Mouse (Mus musculus): ENCODE results near the gene Larp4b.
"Not testable (repeated sequence)": the region's sequence is repeated elsewhere in the genome, so short reads cannot be mapped to it uniquely, and the experiment has no call there.

Larp4b gene

DNA sequence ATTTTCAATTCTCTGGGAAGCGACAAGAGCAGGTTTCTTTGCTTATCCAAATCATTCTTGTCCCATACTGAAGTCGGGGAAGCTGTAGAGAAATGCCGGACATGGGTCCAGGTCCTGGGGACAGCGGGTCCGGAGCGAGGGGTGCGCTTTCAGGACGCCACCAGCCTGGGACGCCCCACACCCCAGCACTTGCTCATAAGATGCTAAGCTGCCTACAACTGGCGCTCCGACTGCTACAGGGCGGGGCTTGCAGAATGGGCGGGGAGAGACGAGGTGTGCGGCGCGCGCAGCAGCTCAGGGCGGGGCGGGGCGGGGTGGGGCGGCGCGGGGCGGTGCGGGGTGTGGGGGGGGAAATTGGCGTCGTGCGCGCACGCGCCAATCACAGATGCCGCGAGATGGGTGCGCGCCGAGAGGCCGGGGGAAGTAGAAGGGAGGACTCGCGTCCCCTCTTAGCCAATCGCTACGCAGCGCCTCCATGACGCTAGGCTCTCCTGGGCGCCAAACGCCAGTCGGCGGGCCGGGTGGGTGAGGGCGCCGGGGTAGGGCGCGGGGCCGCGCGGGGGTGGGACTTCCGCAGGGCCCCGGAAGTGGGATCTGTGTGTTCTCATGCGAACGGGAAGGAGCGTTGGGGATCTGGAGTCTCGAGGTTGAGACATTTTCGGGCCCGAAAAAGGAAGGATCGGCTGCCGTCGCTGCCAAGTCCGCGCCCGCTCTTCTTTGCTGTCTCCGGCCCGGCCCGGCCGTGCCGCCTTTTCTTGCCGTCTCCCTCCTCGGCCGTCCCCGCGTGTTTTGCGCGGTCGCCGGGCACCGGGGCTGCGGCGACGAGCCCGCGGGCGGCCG lies at the start of gene Larp4b:
Gene Larp4b (plus strand): TSS at position 566 of the 840 bp plus-strand sequence.
- DNase-seq (ENCODE audit: low spot score), result peak; percentile 97

DNA sequence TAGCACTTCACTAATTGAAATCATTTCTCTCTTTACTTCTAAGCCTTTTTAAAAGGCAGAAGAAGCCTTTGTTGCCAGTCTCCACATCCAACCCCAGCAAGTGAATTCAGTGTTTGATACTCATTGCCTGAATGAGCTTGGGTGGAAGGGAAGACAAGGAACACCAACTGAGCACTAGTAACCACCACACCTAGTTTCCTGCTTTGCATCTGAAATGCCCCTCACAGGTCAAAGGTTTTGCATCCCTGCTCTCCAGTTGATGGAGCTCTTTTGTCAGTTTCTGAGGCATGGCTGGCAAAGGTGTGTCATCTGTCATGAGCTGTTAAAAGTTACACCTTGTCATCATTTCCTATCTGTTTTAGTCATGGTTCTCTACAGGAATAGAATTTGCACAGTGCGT lies 49.0 kb upstream of the Larp4b start:
- DNase-seq (ENCODE audit: low spot score), result no peak

DNA sequence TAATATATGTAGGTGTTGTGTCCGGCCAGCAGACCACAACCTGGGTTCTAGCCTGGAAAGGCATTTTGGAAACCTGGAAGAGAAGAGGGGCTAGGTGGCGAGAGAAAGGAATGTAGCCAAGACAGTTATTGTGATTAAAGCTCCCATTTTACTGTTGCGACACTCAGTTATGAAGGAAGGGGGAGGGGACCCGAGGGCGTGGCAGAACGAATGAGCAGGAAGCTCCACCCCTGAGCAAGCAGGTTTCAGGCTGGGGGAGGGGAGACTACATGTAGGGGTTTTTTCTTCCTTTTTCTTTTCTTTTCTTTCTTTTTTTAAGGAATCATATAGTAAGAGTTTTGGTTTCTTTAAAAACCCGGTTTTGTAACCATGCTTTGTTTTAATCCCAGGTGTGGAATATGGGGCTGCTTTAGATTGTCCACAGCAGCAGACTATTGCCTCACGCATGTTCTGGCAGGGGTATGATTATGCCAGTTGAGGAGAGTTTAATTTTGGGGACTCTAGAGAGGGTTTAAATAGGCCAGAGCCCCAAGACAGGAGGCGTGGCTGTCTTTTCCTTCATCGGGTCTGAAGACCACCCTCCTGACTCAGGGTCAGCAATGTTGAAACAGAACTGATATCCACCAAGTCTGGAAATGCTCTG lies 41.5 kb upstream of the Larp4b start:
- not testable (repeated sequence) for DNase-seq (ENCODE audit: low spot score)

DNA sequence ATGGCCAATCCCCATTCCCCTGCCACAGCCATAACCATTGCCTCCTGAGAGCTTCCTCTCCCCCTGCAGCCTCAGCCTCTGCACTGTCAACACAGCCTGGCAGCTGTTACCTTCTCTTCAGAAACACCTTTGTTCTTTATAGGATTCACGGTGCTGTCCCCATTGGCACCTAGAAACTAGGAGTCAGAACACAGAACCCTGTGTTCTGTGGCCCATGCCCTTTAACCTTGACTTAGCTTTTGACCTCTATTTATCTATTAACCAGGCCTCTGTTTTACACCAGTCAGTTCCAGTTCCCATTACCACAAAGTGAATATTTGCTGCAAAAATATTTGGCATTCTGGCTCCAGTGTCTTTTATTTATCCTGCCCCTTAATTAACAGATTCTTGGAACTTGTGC lies 36.4 kb upstream of the Larp4b start:
- no peak for DNase-seq (ENCODE audit: low spot score)

DNA sequence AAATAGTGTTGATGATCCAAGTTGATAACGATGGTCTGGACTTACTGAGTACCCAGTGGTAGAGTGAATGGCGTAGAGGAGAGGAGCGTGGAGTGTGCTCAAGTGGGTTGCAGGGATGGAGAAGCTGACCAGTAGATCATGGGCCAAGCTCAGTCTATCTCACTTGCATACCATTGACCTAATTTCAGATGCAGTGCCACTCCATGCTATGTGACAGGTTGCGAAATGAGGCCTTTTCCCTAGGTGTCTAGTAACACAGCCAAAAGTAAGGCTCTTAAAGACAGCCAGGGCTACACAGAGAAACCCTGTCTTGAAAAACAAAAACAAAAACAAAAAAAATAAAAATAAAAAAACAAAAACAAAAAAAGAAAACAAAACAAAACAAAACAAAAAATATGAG lies 35.0 kb upstream of the Larp4b start:
- no peak for DNase-seq (ENCODE audit: low spot score)

DNA sequence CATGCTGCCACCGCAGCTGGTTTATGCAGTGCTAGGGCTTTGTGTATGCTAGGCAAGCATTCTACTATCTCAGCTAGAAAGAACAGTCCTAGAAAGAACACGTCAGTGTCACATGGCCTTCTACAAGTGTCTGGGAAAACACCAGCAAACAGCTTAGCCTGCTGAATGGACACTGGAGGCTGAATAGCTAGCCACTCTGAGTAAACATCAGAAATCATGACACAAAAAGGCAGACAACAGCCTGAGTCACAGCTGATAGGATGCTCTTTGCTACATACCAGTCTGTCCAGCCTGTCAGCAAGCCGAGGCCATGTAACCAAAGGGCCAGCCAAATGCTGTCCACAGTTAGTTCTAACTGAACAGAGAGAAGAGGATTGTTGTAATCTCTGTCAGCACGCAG lies 32.3 kb upstream of the Larp4b start:
- DNase-seq (ENCODE audit: low spot score), result no peak

DNA sequence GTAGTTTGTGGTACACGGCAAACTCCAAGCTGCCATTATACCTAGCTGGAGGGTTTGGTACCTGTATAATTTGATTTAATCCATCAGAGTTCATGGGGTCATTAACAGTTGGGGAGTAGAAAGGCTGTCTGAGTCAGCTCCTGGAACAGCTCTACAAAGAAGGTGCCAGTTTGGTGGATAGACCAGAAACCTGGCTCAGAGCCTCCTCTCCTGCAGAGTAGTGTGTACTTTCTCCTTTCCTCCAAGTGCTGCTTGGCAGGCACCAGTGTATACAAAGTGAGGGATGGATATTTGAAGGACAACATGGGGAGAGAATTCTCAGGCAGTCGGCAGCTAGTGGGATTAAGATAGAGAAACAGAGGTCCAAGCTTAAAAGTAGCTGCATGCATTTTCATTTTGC lies 29.5 kb upstream of the Larp4b start:
- DNase-seq (ENCODE audit: low spot score), result no peak

DNA sequence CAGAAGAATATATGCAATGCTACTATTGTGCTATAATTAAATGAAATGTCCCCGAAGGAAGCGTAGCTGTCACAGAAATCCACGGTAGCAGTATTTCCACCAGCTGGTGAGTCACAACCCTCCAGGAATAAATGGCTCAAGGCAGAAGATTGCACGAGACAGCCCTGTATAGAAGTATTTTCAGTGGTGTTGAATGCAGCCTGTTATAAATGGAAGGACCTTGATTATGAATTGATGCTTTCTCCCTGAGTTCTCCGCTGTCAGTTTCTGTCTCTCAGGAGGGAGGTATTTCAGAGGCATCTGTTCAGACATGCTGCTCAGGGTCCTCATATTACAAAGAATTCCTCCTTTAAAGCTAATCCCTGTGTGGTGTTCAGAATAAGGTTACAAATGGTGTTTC lies 27.6 kb upstream of the Larp4b start:
- no peak for DNase-seq (ENCODE audit: low spot score)

DNA sequence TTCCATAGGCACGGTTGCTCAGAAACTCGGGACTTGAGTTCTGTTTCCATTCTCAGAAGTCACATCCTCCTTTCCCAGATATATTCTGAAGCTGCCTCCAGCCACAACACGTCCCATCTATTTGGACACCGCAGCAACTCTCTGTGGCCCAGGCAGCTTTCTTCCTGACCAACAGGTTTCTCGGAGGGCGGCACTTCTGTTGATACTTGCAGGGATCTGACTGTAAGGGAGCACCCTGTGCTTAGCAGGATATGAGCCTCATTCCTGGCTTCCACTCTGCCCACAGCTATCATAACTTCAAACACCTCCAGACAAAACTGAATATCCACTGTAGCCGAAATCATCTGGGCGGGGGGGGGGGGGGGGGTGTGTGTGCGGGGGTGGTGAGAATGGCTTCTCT lies 22.7 kb upstream of the Larp4b start:
- DNase-seq (ENCODE audit: low spot score), result peak; percentile 73

DNA sequence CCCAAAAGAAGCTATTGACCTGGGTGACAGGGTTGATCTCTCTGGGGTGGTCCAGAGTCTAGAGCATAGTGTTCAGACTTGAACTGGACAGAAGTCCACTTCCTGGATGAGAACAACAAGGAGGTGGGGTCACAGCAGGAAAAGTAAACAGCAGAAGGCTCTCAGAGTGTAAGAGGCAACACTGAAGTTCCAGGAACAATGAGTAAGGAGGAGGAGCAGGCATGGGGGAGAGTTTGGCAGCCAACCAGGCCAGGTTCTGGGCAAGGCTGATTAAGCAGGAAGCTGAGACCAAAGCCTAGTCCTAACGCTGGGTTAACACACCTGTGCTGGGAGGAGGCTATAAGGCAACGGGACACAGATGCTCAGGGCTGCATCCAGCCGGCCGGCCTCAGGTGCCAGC lies 19.9 kb upstream of the Larp4b start:
- DNase-seq (ENCODE audit: low spot score), result peak; percentile 54

DNA sequence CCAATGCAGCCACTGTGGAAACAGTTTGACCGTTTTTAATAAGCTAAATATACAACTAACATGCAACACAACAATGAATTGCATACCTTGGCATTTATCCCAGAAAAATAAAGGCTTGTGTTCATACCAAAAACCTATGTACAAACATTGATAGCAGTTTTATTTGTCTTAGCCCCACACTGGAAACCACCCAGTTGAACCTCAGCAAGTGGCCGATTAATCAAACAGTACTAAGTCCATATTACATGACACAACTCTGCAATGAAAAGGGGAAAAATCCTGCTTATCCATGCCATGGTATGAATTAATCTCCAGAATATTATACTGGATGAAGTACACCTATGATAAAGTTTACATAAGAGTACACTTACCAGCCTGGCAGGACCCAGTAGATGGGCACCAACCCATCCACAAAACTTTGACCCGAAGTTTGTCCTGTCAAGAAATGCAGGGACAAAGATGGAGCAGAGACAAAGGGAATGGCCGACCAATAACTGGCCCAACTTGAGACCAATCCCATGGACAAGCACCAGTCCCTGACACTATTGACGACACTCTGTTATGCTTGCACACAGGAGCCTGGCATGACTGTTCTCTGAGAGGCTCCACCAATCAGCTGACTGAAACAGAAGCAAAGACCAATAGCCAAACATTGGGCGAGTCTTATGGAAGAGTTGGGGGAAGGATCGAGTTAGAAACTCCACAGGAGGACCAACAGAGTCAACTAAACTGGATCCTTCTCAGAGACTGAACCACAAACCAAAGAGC lies 17.7 kb upstream of the Larp4b start:
- no peak for DNase-seq (ENCODE audit: low spot score)

DNA sequence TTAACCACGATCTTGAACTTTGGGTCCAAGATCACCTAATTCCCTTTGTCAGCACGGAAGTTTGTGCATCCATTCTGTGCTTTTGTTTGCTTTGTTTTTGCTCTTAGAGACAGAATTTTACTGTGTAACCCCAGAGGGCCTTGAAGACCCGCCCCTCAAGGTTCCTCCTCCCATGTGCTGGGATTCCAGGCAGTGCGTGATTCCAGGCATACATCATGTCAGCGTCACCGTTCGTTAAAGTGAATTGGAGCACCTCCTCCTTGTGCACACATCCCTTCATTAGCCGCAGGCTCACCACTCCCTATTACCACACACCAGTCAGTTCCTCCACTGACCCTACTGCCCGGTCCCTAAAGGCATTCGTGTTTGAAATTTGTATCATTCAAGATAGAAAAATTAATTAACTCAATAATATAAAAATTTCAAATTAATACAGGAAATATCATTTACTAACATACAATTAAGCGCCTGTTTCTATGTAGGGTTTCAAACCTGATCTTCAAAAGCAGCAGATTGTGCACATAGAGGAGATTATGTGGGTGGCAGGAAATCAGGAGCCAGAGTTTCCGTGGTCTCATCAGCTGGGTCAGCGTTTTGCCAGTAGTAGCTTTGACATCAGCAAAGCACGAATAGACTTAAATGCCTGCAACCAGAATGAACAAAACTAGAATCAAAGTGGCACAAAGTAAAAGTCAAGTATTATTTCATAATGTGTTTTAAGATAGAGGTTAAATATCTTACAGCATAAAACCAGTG lies 11.4 kb upstream of the Larp4b start:
- DNase-seq (ENCODE audit: low spot score), result no peak

DNA sequence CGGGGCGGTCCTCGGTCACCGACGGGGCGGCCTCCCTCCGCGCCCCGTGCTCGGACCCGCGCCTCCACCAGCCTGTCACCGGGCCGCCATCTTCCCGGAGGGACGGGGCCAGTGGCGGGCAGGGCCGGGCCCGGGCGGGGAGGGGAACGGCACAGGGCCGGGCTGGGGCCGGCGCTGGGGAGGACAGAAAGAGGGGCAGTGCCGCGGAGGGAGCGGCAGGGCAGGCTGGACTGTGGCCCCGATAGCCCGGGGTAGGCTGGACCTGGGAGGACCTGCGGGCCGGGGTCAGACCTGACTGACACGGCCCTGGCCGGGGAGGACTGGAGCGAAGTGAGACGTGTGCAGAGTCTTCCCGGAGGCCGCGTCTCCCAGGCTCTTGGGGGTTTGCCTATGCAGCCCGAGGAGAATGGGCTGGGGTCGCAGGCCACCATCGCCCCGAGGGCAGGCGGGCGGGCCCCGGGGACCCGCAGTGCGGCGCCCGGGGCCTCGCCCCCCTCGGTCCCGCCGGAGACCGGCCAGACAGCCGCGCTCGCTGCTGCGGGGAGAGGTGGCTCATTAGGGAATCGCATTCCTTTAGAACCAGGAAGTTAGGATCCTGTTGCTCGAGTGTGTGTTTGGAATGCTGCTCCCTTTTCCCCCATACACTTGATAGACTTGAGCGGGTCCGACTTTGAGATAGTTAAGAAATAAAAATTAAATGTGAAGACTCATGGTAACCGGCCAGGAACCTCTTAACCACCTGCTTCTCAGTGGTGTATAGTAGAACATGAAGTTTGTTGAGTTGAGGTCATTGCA lies 702 bp downstream of the Larp4b start:
- peak; percentile 44 for DNase-seq (ENCODE audit: low spot score)

DNA sequence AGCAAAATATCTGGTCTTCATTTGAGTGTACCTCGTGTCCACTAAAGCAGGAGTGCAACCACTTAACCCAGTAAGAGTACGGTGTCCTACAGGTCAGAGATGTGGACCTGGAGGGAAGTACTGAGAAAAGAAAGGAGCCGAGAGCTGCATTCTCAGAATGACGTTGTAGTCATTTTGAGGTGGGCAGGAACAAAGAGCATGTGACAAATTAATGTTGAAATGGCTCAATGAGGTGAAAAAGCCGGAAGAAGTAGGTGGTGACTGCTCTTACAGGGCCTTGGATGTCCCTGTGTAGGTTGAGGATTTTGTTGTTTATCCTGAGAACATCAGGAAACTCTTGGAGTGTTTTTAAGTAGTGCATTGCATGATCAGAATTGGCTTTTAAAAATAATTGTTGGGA lies 5.6 kb downstream of the Larp4b start:
- DNase-seq (ENCODE audit: low spot score), result no peak

DNA sequence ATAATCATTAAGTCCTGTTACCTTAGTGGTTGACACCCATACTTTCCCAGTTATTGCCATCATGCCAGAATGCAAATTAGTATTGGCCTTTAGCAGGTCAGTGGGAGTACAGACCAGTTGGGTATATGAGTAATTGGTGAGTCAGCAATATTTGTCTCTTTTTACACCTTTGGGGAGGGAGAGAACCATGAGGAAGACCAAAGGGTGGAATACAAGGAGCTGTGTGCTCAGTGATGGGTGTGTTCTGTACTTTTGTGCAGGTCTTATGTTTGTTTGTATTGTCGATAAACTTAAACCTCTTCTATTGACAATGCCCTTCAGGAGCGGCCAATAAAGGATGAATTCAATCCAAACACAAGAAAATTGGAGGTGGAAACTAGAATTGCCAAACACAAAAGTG lies 6.8 kb downstream of the Larp4b start:
- DNase-seq (ENCODE audit: low spot score), result no peak

DNA sequence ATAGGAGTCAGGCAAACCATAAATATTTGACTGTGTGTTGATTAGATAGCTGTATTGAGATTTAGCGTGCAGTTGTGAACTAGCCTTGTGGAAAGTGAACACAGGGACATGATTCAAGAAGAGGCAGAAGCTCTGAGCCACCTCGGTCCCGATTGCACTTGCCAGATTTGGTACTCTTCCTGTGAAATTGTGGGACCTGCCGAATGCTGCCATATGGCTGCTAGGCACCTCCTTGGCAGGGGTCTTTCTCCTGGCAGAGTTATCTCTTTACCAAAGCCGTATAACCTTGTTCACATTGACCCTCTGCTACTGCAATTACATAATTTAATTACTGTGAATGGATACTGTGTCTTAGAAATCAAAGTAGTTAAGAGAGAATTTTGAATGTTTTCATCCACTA lies 12.6 kb downstream of the Larp4b start:
- no peak for DNase-seq (ENCODE audit: low spot score)

DNA sequence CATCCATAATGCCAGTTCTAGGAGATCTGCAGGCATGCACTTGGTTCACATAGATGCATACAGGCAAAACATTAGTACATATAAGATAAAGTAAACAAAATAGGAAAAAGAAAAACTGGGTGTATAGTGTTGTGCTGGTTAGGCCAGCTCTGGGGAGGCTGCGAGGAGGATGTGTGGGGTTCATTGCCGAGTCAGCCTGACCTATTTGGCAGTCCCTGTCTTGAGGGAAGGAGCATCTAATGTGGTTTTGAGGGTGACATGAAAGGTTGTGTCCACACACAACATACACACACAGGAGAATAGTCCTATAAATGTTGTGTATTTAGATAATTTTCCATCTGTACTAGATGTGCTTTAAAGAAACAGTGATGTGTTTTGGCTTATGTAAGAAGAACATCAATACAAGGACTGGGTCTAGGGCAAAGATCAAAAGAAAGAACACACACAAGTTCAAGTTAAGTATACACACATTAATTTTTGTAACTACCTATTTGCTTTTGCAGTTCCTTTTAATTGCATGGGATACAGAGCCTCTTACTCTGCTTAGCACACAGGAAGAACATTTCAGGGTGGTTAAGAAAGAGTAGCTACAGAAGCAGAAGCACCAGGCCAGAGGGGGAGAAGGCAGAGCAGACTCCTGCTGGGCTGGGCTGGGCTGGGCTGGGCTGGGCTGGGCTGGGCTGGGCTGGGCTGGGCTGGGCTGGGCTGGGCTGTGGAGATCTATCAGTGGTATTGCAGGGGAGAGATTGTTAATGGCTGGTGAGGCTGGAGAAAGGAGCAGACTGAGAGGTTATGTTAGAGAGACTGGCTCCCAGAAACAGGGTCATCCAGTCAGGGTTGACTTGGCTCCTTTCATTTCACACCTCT lies 13.5 kb downstream of the Larp4b start:
- DNase-seq (ENCODE audit: low spot score), result no peak

DNA sequence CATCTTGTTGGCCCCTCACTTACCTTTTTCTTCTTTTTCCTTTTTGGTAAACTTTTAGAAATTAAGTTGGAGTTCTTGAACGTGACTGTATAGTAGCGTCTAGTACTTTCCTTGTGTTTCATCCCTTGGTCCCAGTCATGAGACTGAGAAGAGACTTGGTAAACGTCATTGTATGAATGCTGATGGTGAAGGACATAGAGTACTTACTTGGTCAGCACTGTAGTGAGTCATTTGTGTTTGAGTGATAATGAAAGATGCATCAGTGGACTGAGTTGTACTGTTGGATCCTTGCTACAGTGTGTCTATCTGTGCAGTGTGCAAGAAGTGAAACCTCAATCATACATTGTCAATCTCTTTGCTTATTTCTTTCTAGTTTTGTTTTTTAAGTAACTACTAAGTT lies 20.1 kb downstream of the Larp4b start:
- DNase-seq (ENCODE audit: low spot score), result no peak

DNA sequence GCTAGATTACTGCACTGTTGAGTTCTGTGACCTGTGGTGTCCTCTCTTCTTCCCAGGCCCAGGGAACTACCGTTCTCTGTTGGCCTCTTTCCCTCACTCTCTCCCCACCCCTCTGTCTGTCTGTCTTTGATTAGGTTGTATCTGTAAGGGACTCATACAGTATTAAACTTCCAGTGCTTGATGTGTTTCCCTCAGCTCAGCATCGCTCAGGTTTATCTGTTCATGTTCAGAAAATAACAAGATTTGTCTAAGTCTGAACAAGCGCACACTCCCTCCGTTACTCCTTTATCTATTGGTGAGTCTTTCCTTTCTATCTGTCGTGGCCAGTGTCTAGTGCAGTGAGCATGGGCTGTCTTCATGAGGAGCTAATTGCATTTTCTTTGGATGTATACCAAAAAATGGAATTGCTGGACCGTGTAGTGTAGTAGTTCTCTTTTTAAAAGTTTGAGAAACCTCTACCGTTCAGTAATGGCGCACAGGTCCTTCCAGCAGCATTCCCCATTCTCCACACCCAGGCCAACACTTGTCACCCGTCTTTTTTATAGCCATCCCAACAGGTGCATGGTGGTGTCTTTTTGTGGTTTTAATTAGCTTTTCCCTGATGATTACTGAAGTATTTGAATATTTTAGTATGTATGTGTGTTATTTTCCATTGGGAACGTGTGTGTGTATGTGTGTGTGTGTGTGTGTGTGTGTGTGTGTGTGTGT lies 27.3 kb downstream of the Larp4b start:
- DNase-seq (ENCODE audit: low spot score), result no peak

DNA sequence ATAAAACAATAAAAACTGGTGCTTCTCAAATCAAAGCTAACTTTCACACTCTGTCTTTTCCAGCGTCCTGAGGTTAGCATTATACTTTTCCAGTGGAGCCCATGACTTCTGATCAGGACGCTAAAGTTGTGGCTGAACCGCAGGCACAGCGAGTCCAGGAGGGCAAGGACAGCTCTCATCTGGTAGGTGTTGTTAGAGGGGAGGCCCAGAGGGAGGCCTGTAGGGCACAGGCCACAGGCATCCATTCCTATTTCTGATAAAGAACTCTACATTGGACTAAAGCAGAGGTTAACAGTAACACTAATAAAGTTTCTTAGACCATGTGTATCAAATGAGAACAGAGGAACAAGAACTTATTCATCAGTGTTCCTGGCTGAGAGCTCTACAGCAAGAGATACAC lies 28.4 kb downstream of the Larp4b start:
- DNase-seq (ENCODE audit: low spot score), result no peak

All from urinary bladder, postnatal 14 days (tissue).